Mouse (Mus musculus): ENCODE data around the gene Gusb. TPM values are rescaled to one million over a fixed set of nuclear protein-coding genes. Genes with fewer than 3 reads are reported as not detected.
"Not testable (repeated sequence)": the region's sequence is repeated elsewhere in the genome, so short reads cannot be mapped to it uniquely, and the experiment has no call there.

Gene Gusb
- polyA plus RNA-seq, 1 experiment from 2014 or later, result 25.8 TPM

DNA sequence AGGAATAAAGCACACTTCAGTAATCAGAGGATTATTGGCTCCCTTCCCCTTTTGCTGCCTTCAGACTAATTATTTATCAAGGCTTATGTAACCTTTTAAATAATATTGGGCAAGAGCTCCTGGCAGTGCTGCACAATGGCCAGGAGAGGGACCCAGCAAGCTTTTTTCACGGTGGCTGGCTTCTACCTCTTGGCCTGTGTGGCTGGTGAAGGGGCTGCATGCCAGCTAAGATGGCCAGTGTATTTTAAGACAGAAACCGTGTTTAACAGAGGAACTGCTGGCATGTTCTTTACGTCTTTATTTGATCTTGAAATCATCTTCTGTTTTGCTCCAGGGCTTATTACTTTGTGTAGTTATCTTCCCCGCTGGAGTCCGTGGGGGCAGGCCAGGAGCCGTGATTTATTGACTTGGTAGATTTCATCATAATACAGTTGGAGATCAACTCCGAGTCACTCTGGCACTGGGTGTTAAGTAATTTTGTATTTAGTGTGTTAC, 41.4 kb upstream of the Gusb start:
- no peak overlapping the region for H3K4me3 ChIP-seq (replicated peaks; ENCODE audit: low read depth, low read length)
- H3K4me2 ChIP-seq (ENCODE audit: low read length), result no peak overlapping the region
- no peak for ATAC-seq (ENCODE audit: low FRiP score, low TSS enrichment)
- no peak overlapping the region for H3K27ac ChIP-seq (replicated peaks; ENCODE audit: low read depth, low read length)
- H3K9me3 ChIP-seq (ENCODE audit: control insufficient read depth, low read length), result no peaks in the 10 kb centered on the region
- H3K4me1 ChIP-seq (ENCODE audit: control insufficient read depth, insufficient read depth, low read length), result no peaks in the 10 kb centered on the region
- H3K27me3 ChIP-seq (ENCODE audit: control insufficient read depth, insufficient read depth, low read length), result no peaks in the 10 kb centered on the region
- peaks cover 74% of the 10 kb centered on the region for H3K36me3 ChIP-seq (ENCODE audit: control insufficient read depth, insufficient read depth, low read length)
- peak; percentile 58 for DNase-seq
- WGBS, result 78% methylated on average over 7 of the region's 7 CpGs
- H3K9ac ChIP-seq (replicated peaks; ENCODE audit: low read length), result no peak overlapping the region

DNA sequence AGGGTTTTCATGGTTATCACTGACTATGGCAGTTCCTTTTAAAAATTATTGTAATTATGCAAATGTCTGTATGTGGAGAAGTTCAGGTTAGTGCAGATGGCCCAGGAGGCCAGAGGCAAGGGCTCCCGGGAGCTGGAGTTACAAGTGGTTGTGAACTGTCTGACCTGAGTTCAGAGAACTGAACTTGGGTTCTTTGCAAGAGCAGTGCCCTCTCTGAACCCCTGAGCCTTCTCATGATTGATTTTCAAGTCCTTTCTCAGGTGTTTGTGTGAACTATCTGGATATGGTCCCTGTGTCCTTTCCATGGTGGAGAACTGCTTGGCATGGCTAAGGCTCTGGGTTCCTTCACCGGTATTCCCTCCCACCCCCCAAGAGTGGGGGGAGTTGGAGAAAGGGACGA, 40.9 kb upstream of the Gusb start:
- DNase-seq, result no peak
- Histone ChIP-seq H3K4me2 (ENCODE audit: low read length) (no peak overlapping the region), H3K9ac (replicated peaks; ENCODE audit: low read length) (no peak overlapping the region), H3K9me3 (ENCODE audit: control insufficient read depth, low read length) (no peaks in the 10 kb centered on the region), H3K27me3 (ENCODE audit: control insufficient read depth, insufficient read depth, low read length) (no peaks in the 10 kb centered on the region), H3K4me3 (replicated peaks; ENCODE audit: low read depth, low read length) (no peak overlapping the region), H3K4me1 (ENCODE audit: control insufficient read depth, insufficient read depth, low read length) (no peaks in the 10 kb centered on the region), H3K27ac (replicated peaks; ENCODE audit: low read depth, low read length) (no peak overlapping the region), H3K36me3 (ENCODE audit: control insufficient read depth, insufficient read depth, low read length) (peaks cover 69% of the 10 kb centered on the region)
- WGBS, result 89% methylated on average over 3 of the region's 3 CpGs
- no peak for ATAC-seq (ENCODE audit: low FRiP score, low TSS enrichment)

DNA sequence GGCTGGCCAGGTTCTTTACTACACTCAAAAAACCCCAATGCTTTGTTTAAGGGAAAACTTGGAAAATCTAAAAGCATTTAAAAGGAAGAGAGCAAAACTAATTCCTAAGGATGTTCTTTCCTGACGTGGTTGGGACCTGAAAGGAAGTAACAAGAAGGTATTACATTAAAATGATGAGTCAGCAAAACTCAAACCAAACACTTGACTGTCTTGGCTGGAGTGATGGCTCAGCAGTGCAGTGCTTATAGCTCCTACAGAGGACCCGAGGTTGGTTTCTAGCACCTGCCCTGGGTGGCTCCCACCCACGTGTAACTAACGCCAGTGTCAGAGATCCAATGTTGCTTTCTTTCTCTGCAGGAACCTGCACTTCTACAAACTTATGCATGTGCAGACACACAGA, 38.4 kb upstream of the Gusb start:
- Histone ChIP-seq H3K4me1 (ENCODE audit: control insufficient read depth, insufficient read depth, low read length) (no peaks in the 10 kb centered on the region), H3K27me3 (ENCODE audit: control insufficient read depth, insufficient read depth, low read length) (no peaks in the 10 kb centered on the region), H3K9ac (replicated peaks; ENCODE audit: low read length) (no peak overlapping the region), H3K4me3 (replicated peaks; ENCODE audit: low read depth, low read length) (no peak overlapping the region), H3K36me3 (ENCODE audit: control insufficient read depth, insufficient read depth, low read length) (peaks cover 63% of the 10 kb centered on the region), H3K27ac (replicated peaks; ENCODE audit: low read depth, low read length) (no peak overlapping the region), H3K9me3 (ENCODE audit: control insufficient read depth, low read length) (no peaks in the 10 kb centered on the region), H3K4me2 (ENCODE audit: low read length) (no peak overlapping the region)
- DNase-seq (no peak), ATAC-seq (ENCODE audit: low FRiP score, low TSS enrichment) (no peak)
- WGBS, result 90% methylated on average over 4 of the region's 4 CpGs

DNA sequence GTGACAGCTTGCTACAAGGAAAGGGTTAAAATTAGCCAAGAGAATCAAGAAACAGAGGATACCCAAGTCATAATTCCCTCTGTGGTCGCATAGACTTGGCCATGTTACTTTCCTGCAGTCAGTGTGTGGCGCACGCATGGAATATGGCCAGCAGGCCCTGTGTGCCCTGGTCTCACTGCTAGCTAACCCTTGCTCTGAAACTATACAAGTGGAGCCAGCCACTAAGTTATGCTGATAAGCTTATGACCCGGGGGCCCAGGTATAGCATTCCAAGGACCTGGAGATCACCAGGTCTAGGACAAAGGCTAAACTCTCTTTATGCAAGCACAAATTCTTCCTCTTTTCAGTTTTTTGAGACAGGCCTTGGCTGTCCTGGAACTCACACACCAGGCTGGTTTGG, 37.9 kb upstream of the Gusb start:
- ATAC-seq (ENCODE audit: low FRiP score, low TSS enrichment) (no peak), DNase-seq (no peak)
- no peaks in the 10 kb centered on the region for H3K9me3 ChIP-seq (ENCODE audit: control insufficient read depth, low read length)
- WGBS, result 91% methylated on average over 4 of the region's 4 CpGs
- H3K36me3 ChIP-seq (ENCODE audit: control insufficient read depth, insufficient read depth, low read length), result peaks cover 63% of the 10 kb centered on the region
- no peak overlapping the region for H3K4me2 ChIP-seq (ENCODE audit: low read length)
- no peaks in the 10 kb centered on the region for H3K27me3 ChIP-seq (ENCODE audit: control insufficient read depth, insufficient read depth, low read length)
- H3K9ac ChIP-seq (replicated peaks; ENCODE audit: low read length), result no peak overlapping the region
- H3K27ac ChIP-seq (replicated peaks; ENCODE audit: low read depth, low read length), result no peak overlapping the region
- H3K4me1 ChIP-seq (ENCODE audit: control insufficient read depth, insufficient read depth, low read length), result no peaks in the 10 kb centered on the region
- no peak overlapping the region for H3K4me3 ChIP-seq (replicated peaks; ENCODE audit: low read depth, low read length)

DNA sequence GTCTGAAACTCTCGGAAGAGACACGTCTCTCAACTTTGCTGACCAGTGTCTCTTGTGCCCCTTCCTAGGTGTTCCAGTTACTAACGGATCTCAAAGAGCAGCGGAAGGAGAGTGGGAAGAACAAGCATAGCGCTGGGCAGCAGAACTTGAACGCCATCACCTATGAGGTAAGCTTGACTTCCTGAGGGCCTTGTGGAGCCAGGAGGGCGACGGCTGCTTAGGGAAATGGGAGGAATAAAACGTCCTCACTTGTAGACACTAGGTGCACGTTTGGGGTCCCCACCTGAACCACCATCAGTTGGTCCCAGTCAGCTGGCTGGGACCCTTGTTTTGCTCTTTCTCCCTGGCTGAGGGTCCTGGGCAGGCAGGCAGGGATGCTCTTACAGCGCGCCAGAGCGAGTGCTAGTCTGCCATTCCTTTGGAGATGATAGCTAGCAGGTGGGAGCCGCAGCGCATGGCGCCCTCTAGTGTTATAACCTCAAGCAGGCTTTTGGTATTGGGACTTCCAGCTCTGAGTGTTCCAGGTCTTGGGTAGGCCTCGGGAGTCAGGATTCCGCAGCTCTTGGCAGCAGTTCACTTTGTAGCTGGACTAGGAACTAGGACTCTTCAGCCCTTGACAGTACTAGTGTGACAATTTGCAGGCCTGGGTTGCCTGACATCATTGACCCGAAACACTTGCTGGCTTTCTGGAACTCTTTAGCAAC, 35.1 kb upstream of the Gusb start:
- Histone ChIP-seq H3K9me3 (ENCODE audit: control insufficient read depth, low read length) (no peaks in the 10 kb centered on the region), H3K9ac (replicated peaks; ENCODE audit: low read length) (no peak overlapping the region), H3K4me2 (ENCODE audit: low read length) (no peak overlapping the region), H3K27me3 (ENCODE audit: control insufficient read depth, insufficient read depth, low read length) (no peaks in the 10 kb centered on the region), H3K36me3 (ENCODE audit: control insufficient read depth, insufficient read depth, low read length) (peaks cover 53% of the 10 kb centered on the region), H3K4me1 (ENCODE audit: control insufficient read depth, insufficient read depth, low read length) (no peaks in the 10 kb centered on the region), H3K4me3 (replicated peaks; ENCODE audit: low read depth, low read length) (no peak overlapping the region), H3K27ac (replicated peaks; ENCODE audit: low read depth, low read length) (no peak overlapping the region)
- DNase-seq (peak; percentile 80), ATAC-seq (ENCODE audit: low FRiP score, low TSS enrichment) (no peak)
- WGBS, result 67% methylated on average over 19 of the region's 19 CpGs

DNA sequence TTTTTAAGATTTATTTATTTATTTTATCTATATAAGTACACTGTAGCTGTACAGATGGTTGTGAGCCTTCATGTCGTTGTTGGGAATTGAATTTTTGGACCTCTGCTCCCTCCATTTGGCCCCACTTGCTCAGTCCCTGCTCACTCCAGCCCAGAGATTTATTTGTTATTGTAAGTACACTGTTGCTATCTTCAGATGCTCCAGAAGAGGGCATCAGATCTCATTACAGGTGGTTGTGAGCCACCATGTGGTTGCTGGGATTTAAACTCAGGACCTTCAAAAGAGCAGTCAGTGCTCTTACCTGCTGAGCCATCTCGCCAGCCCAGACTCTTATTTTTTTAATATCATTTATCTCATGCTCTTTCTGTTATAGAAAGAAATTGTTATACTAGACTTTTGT, 33.5 kb upstream of the Gusb start:
- not testable (repeated sequence) for H3K9me3 ChIP-seq (ENCODE audit: control insufficient read depth, low read length); H3K9ac ChIP-seq (replicated peaks; ENCODE audit: low read length); H3K4me2 ChIP-seq (ENCODE audit: low read length); H3K4me1 ChIP-seq (ENCODE audit: control insufficient read depth, insufficient read depth, low read length); DNase-seq; H3K27me3 ChIP-seq (ENCODE audit: control insufficient read depth, insufficient read depth, low read length); H3K27ac ChIP-seq (replicated peaks; ENCODE audit: low read depth, low read length); H3K4me3 ChIP-seq (replicated peaks; ENCODE audit: low read depth, low read length); ATAC-seq (ENCODE audit: low FRiP score, low TSS enrichment)
- WGBS, result 62% methylated on average over 2 of the region's 2 CpGs
- peaks cover 38% of the 10 kb centered on the region for H3K36me3 ChIP-seq (ENCODE audit: control insufficient read depth, insufficient read depth, low read length)

DNA sequence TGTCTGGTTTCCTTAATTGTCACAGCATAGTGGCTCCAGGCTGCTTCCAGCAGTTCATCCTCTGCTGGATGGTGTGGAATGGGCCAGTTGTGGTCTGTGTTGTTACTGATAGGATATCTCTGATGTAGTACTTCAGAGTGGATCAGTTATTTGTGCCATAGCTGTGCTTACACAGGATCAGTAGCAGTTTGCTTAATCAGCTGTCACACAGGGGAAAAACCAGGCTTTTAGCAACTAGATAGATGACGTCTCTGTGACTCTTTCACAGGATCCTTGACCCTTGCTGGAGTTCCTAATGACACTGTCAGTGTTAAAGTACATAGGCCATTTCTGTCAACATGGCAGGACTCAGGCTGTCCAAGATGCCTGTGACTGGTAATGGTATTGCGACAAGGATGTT, 31.0 kb upstream of the Gusb start:
- DNase-seq (no peak), ATAC-seq (ENCODE audit: low FRiP score, low TSS enrichment) (no peak)
- H3K27ac ChIP-seq (replicated peaks; ENCODE audit: low read depth, low read length), result no peak overlapping the region
- H3K9ac ChIP-seq (replicated peaks; ENCODE audit: low read length), result no peak overlapping the region
- WGBS, result 89% methylated on average over 2 of the region's 2 CpGs
- no peaks in the 10 kb centered on the region for H3K9me3 ChIP-seq (ENCODE audit: control insufficient read depth, low read length)
- H3K36me3 ChIP-seq (ENCODE audit: control insufficient read depth, insufficient read depth, low read length), result peaks cover 21% of the 10 kb centered on the region
- peaks cover 9% of the 10 kb centered on the region; the same call in 1 of the 2 replicates for H3K4me1 ChIP-seq (ENCODE audit: control insufficient read depth, insufficient read depth, low read length)
- no peak overlapping the region for H3K4me2 ChIP-seq (ENCODE audit: low read length)
- no peak overlapping the region for H3K4me3 ChIP-seq (replicated peaks; ENCODE audit: low read depth, low read length)
- no peaks in the 10 kb centered on the region for H3K27me3 ChIP-seq (ENCODE audit: control insufficient read depth, insufficient read depth, low read length)

DNA sequence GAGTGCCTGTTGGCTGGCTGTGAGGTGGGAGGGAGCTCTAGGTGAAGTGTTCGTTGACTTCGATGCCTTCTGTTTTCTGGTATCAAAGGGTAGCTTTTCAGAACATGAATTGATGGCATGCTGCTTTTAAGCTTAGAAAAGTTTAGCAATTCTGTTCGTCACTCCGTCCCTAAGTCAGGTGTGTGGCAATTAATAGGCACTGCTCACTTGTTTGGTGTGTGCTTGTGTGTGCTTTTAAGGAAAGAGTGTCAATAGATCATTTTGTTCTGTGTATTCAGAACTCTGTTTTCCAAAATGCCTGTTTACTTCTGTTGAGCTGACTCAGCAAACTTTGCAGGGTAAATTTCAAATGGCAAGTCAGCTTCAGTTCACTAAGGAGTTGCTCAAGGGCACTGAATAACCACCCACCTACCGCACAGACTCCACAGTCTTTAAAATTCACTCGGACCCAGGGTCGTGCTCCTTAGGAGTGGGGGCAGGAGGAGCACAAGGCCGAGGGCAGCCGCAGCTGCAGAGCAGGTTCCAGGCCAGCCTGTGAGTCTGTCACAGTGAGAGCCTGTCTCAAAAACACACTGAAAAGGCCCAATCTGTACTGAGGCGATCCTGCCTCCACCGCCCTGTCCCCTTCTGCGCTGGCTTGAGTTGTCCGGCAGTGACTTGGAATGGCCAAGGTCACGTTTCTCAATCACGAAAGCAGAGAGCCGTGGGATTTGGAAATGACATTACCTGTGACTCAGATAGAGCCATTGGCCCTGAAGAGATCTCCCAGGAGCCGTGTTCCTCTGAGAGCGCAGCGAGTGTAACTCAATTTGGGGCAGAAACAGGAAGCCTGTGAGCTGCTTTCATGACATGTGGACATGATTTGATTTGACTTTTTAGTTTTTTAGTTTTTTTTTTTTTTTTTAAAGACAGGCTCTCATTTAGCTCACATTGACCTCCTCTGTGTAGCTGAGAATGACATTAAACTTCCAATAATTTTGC, 28.9 kb upstream of the Gusb start:
- DNase-seq (no peak), ATAC-seq (ENCODE audit: low FRiP score, low TSS enrichment) (no peak)

More for the DNA sequence above, 28.9 kb upstream of the Gusb start:
- Histone ChIP-seq H3K36me3 (ENCODE audit: control insufficient read depth, insufficient read depth, low read length) (peaks cover 8% of the 10 kb centered on the region), H3K27ac (replicated peaks; ENCODE audit: low read depth, low read length) (no peak overlapping the region), H3K4me3 (replicated peaks; ENCODE audit: low read depth, low read length) (no peak overlapping the region), H3K27me3 (ENCODE audit: control insufficient read depth, insufficient read depth, low read length) (no peaks in the 10 kb centered on the region), H3K4me1 (ENCODE audit: control insufficient read depth, insufficient read depth, low read length) (peaks cover 9% of the 10 kb centered on the region; the same call in 1 of the 2 replicates), H3K9ac (replicated peaks; ENCODE audit: low read length) (no peak overlapping the region), H3K4me2 (ENCODE audit: low read length) (no peak overlapping the region), H3K9me3 (ENCODE audit: control insufficient read depth, low read length) (no peaks in the 10 kb centered on the region)
- 92% methylated on average over 19 of the region's 19 CpGs for WGBS
